23 mouse cellular contexts compared by ENCODE assay signal in the genomic region with DNA sequence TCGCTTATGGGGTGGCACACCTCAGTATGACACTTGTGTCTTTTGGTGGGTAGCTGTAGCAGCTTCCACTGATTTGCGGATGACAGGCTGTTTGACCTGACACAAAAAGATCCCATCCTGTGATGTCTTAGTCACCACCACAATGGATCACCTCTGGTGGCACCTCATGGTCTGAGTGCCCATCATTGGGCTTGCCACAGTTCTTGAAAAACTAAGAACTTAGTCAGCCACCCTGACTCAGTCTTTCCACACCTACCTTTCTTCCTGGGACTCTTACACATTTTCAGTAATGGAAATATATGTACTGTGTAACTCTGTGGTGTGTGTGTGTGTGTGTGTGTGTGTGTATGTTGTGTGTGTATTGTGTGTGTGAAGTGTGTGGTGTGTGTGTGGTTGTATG.
DNase-seq lines count a peak whose midpoint lies in the region; ATAC-seq and TF ChIP-seq lines count a peak whose summit lies in the region.
"Had no signal": no experiment of that assay in that cellular context is flagged by ENCODE, and none has a peak within 500 bp of the region (broad histone marks: within the 10 kb centered on the region; RNA-seq: fewer than 3 reads in every experiment).

No protein-coding gene starts in this region.

- no peaks in the 10 kb centered on the region for H3K9me3 ChIP-seq in forebrain, embryonic 10.5 days
- no peaks in the 10 kb centered on the region for H3K9me3 ChIP-seq in forebrain, embryonic 11.5 days (ENCODE audit: control insufficient read depth, low read length)
- H3K9me3 ChIP-seq in midbrain, embryonic 11.5 days (ENCODE audit: control insufficient read depth, low read length) = no peaks in the 10 kb centered on the region
- no peaks in the 10 kb centered on the region for H3K9me3 ChIP-seq in midbrain, embryonic 13.5 days
- H3K9me3 ChIP-seq: embryonic facial prominence, embryonic 10.5 days; embryonic facial prominence, embryonic 12.5 days; forebrain, embryonic 12.5 days had no signal

- no peak overlapping the region for H3K4me3 ChIP-seq in forebrain, embryonic 10.5 days
- no peak overlapping the region for H3K4me3 ChIP-seq in forebrain, embryonic 11.5 days (ENCODE audit: low read depth, low read length)
- H3K4me3 ChIP-seq in midbrain, embryonic 11.5 days (ENCODE audit: low read depth, low read length) = no peak overlapping the region
- H3K4me3 ChIP-seq in midbrain, embryonic 13.5 days (replicated peaks) = no peak overlapping the region
- no peak overlapping the region for H3K4me3 ChIP-seq in cortical plate, adult 2 months (ENCODE audit: insufficient read depth, low read length)
- H3K4me3 ChIP-seq: embryonic facial prominence, embryonic 10.5 days; embryonic facial prominence, embryonic 12.5 days; erythroblast, embryonic 14.5 days; forebrain, embryonic 12.5 days had no signal

- no peak for ATAC-seq in forebrain, embryonic 11.5 days (replicated peaks; ENCODE audit: low FRiP score)
- no peak for ATAC-seq in midbrain, embryonic 11.5 days (ENCODE audit: low FRiP score)
- no peak for ATAC-seq in midbrain, embryonic 13.5 days
- ATAC-seq in erythroblast, adult 5-6 weeks (replicated peaks; ENCODE audit: low FRiP score, poor library complexity, severe bottlenecking) = no peak
- ATAC-seq: activated CD4-positive, CD25-positive, alpha-beta regulatory T cell, adult 4 months; forebrain, embryonic 14.5 days; forebrain, embryonic 16.5 days had no signal

- H3K27ac ChIP-seq in forebrain, embryonic 10.5 days = 0 out of 2 replicates have a peak overlapping the region, but pooled peaks have one; percentile 66
- no peak overlapping the region for H3K27ac ChIP-seq in forebrain, embryonic 11.5 days (ENCODE audit: low read depth, low read length)
- no peak overlapping the region for H3K27ac ChIP-seq in midbrain, embryonic 11.5 days (ENCODE audit: low read depth, low read length)
- no peak overlapping the region for H3K27ac ChIP-seq in midbrain, embryonic 13.5 days
- H3K27ac ChIP-seq in cortical plate, adult 2 months (ENCODE audit: insufficient read depth, low read length) = 0 out of 2 replicates have a peak overlapping the region, but pooled peaks have one; percentile 87
- H3K27ac ChIP-seq: embryonic facial prominence, embryonic 10.5 days; embryonic facial prominence, embryonic 12.5 days; forebrain, embryonic 12.5 days had no signal

- TF ChIP-seq POLR2A in cortical plate, adult 2 months (IDR thresholded peaks at IDR 0.05; ENCODE audit: extremely low read depth, insufficient read depth, low read length) = no peak

- DNase-seq in forebrain, embryonic 10.5 days (ENCODE audit: extremely low spot score, low spot score) = no peak
- DNase-seq in forebrain, embryonic 11.5 days (ENCODE audit: low spot score) = no peak
- DNase-seq in midbrain, embryonic 11.5 days (ENCODE audit: low spot score, missing footprints) = peak; percentile 71
- DNase-seq in lung, postnatal 10 days = no peak
- DNase-seq: adrenal gland, adult 8-10 months; adrenal gland, postnatal 14 days; adrenal gland, postnatal 36 days; cerebellum, adult 11 months; cerebellum, adult 18-20 months; cerebellum, adult 8-10 months; cerebellum, adult 9-11 months; cerebellum, postnatal 14 days; cerebellum, postnatal 36 days had no signal

- TF ChIP-seq CTCF in cortical plate, adult 2 months (IDR thresholded peaks at IDR 0.05; ENCODE audit: extremely low read depth, insufficient read depth, low read length) = no peak

- H3K27me3 ChIP-seq in forebrain, embryonic 10.5 days (ENCODE audit: poor library complexity, severe bottlenecking) = no peaks in the 10 kb centered on the region
- no peaks in the 10 kb centered on the region for H3K27me3 ChIP-seq in forebrain, embryonic 11.5 days (ENCODE audit: control insufficient read depth, insufficient read depth, low read length)
- H3K27me3 ChIP-seq in midbrain, embryonic 11.5 days (ENCODE audit: control insufficient read depth, insufficient read depth, low read length) = no peaks in the 10 kb centered on the region
- no peaks in the 10 kb centered on the region for H3K27me3 ChIP-seq in midbrain, embryonic 13.5 days
- H3K27me3 ChIP-seq: embryonic facial prominence, embryonic 12.5 days; forebrain, embryonic 12.5 days had no signal

- peaks cover 28% of the 10 kb centered on the region for H3K4me1 ChIP-seq in forebrain, embryonic 10.5 days
- peaks cover under 1% of the 10 kb centered on the region; the same call in 1 of the 2 replicates for H3K4me1 ChIP-seq in forebrain, embryonic 11.5 days (replicated peaks; ENCODE audit: control insufficient read depth, insufficient read depth, low read length)
- peaks cover 2% of the 10 kb centered on the region; the same call in 1 of the 2 replicates for H3K4me1 ChIP-seq in midbrain, embryonic 11.5 days (ENCODE audit: control insufficient read depth, insufficient read depth, low read length)
- H3K4me1 ChIP-seq in midbrain, embryonic 13.5 days (replicated peaks) = peaks cover 11% of the 10 kb centered on the region
- H3K4me1 ChIP-seq in cortical plate, adult 2 months (ENCODE audit: control insufficient read depth, insufficient read depth, low read length) = peaks cover 22% of the 10 kb centered on the region
- H3K4me1 ChIP-seq: embryonic facial prominence, embryonic 12.5 days had no signal

- no peaks in the 10 kb centered on the region for H3K36me3 ChIP-seq in forebrain, embryonic 10.5 days (replicated peaks)
- no peaks in the 10 kb centered on the region for H3K36me3 ChIP-seq in forebrain, embryonic 11.5 days (ENCODE audit: control insufficient read depth, insufficient read depth, low read length)
- H3K36me3 ChIP-seq in midbrain, embryonic 11.5 days (ENCODE audit: control insufficient read depth, insufficient read depth, low read length) = no peaks in the 10 kb centered on the region
- H3K36me3 ChIP-seq in midbrain, embryonic 13.5 days = no peaks in the 10 kb centered on the region
- H3K36me3 ChIP-seq: embryonic facial prominence, embryonic 10.5 days; embryonic facial prominence, embryonic 12.5 days; forebrain, embryonic 12.5 days had no signal

- H3K9ac ChIP-seq in forebrain, embryonic 11.5 days (ENCODE audit: low read length) = no peak overlapping the region
- H3K9ac ChIP-seq in midbrain, embryonic 11.5 days (ENCODE audit: low read length) = no peak overlapping the region
- no peak overlapping the region for H3K9ac ChIP-seq in midbrain, embryonic 13.5 days (replicated peaks)
- H3K9ac ChIP-seq: embryonic facial prominence, embryonic 12.5 days; forebrain, embryonic 12.5 days had no signal

- WGBS in forebrain, embryonic 10.5 days = 84% methylated on average over 2 of the region's 2 CpGs
- WGBS in forebrain, embryonic 11.5 days = 86% methylated on average over 2 of the region's 2 CpGs
- whole genome bisulfite sequencing in midbrain, embryonic 11.5 days = 80% methylated on average over 2 of the region's 2 CpGs
- WGBS in midbrain, embryonic 13.5 days = 77% methylated on average over 2 of the region's 2 CpGs

- H3K4me2 ChIP-seq in forebrain, embryonic 11.5 days (ENCODE audit: low read depth, low read length, severe bottlenecking) = no peak overlapping the region
- H3K4me2 ChIP-seq in midbrain, embryonic 11.5 days = no peak overlapping the region
- H3K4me2 ChIP-seq in midbrain, embryonic 13.5 days (replicated peaks) = no peak overlapping the region
- H3K4me2 ChIP-seq: embryonic facial prominence, embryonic 12.5 days; forebrain, embryonic 12.5 days had no signal

Comparison
In these comparisons a context has a peak if more than half of its experiments do, and no peak if none do; other contexts are left out.
1. H3K27ac ChIP-seq: peak in forebrain, embryonic 10.5 days (single experiment) and cortical plate, adult 2 months (single experiment); none in forebrain, embryonic 11.5 days (single experiment), midbrain, embryonic 11.5 days (single experiment) and midbrain, embryonic 13.5 days (single experiment).